Mouse (Mus musculus): Measurements from ENCODE around the gene Copa. TPM values are rescaled to one million over a fixed set of nuclear protein-coding genes. Genes with fewer than 3 reads are reported as not detected.

Gene Copa
- total RNA-seq, 1 experiment from 2014 or later = 161 TPM

- peak; percentile 1 for DNase-seq
Observed at GRCm38 (mm10) chr1:172140825-172141224, 58.5 kb downstream of the Copa start.

- DNase-seq = no peak
Observed at GRCm38 (mm10) chr1:172141529-172141928, 59.2 kb downstream of the Copa start.

GRCm38 (mm10) chr1:172143570-172143969 lies 61.2 kb downstream of the Copa start:
- DNase-seq = peak; percentile 73

DNA sequence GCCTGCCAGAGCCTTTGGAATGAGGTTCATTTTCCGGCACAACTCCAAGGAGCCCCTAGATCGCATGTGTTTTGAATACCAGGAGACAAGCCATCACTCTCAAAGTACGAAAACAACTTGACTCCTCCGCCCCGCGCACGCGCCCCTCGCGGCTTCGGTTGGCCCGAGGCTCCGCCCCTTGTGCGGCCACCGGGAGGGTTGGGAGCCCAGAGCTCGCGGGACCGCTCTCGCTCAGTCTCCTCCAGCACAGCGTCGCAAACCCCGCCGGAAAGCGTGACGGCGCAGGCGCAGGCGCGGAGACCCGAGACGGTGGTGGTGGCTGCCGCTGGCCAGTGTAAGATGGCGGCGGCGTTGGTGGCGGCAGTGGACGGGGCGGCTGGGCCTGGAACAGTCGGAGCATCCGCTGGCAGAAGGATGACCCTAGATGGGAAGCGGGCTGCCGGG lies 65.5 kb downstream of the Copa start, which contains the start of gene Dcaf8:
Gene Dcaf8, plus strand, starts transcription at position 250 of the 444 bp plus-strand sequence.
- peak; percentile 99 for DNase-seq

DNA sequence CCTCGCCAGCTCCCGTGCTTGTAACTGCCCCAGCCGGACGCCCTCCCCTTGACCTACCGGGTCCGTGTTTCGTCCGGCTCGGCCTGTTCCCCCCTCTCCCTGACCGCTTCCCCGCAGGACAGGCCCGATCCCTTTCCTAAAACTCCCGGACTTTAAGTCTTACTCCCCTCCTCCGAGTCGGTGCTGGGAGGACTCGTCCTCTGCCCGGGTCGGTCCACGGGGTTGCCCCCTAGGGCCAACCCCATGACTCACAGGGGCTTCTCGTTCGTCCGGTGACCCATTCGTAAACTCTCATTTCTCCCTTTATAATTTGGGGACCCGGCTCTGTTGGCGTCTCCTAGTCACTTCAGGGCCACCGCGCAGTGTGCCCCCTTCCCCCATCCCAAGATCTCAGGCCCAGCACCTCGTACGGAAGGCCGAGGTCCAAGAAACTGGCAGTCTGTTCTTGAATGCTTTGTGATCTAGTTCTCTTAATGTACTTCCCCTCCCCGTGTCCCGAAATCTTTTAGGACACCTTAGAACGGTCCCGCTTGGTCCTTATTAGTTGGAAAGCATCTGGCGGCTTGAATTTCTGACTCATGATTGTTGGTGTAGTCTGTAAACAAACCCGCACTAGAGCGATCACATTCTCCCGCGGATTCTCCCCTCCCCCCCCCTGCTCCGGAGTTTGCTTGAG lies 66.1 kb downstream of the Copa start:
- DNase-seq = peak; percentile 68

DNA sequence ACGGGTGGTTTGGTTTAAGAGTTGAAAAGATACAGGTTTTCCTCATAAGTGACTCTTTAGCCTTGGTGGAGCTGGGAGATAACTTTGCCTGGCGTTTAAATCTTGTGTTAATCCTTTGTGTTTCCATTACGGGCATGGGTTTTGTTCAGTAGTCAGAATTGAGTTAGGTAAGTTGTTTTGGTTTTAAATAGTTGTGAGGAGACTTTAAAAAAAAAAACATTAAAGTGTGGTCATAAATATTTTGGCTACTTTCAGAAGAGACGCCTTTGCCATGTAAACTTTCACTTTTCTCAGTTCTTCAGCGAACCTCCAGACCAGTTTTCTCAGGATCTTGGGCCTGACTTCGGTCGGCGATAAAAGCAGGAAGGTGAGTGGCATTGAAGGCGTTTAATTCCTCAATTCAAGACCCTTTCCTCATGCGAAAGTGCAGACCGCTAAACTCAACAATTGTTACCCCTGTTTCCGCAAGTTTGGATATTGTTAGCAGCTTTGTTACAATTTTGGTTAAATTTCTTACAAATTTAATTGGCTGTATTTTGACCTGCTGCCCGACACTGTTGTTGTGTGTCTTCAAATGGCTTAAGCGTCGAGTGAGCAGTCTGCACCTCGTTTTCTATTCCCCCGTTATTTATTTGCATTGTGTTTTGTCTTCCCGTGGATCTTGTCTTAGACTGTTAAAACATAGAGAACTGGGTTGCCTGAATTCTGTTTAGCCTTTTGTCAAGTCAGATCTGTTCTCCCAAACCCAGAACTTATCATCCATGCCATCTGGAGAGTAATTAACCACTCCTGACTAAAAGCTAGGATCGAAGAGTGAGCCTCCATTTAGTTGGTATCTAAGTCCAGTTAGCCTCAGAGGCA lies 66.9 kb downstream of the Copa start:
- DNase-seq = no peak

DNA sequence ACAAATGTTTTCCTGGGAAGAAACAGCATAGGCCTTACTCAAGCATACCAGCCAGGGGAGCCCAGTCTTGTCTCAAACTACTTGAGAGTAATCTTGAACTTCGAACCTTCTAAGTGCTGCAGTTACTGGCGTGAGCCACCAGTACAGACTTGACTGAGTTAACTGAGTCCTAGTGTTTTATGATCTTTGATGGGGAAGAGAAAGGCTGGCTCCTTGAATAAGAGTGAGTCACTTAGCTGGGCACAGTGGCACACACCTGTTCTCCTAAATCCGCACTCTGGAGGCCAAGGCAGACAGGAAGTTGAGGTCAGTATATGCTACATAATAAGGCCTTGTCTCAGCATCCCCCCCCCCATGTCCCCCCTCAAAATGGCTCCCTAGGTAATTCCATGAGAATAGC lies 72.2 kb downstream of the Copa start:
- DNase-seq = no peak

GRCm38 (mm10) chr1:172155518-172155917 lies 73.2 kb downstream of the Copa start:
- DNase-seq = no peak

DNA sequence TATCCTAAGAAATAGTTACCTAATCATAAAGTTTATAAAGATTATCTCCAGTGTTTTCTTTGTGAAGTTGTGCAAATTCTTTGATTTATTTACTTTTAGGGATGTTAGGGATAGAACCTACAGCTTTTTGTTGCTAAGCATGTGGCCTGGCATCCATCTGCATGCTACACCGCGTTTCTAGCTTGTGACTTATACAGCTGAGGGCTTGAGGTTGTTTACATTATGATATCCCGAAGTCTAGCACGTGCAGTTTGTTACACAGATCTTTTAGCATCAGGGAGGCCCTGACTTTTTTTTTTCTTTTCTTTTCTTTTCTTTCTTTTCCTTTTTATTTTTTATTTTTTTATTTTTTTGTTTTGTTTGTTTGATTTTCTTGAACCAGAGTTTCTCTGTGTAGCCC lies 77.6 kb downstream of the Copa start:
- DNase-seq = no peak

DNA sequence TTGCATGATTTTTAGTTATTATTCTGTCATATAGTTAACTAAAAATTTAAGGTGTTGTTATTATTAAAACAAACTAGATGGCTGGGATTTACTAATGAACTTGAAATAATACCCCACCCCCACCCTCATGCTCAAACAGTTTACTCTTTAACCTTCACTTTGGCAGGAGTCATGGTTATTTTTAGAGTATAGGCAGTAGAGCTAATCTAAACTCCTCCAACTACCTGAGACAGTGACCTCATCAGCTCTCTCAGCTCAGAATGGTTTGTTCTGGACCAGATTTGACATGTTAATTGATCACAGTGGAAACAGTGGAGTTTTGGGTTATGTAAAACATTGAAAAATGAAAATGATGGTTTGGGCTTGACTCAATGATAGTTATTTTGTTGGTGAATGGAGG lies 78.2 kb downstream of the Copa start:
- DNase-seq = no peak

DNA sequence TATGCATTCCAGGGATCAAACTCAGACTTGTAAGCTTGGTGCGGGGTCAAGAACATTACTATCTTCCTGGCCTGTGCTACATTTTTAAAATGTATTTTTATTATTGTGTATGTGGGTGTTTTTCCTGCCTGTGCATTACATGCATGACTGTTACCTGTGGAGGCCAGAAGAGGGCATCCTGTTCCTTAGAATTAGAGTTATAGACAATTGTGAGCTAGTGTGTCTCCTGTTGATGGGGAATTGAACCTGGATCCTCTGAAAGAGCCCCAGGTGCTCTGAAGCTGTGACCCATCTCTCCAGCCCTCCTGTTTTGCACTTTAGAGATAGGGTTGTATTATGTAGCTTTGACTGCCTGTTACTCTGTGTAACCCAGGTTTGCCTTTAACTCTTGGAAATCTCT lies 79.7 kb downstream of the Copa start:
- DNase-seq = peak; percentile 26

- no peak for DNase-seq
Observed at GRCm38 (mm10) chr1:172162959-172163358, 80.6 kb downstream of the Copa start.

- no peak for DNase-seq
Observed at GRCm38 (mm10) chr1:172167911-172168310, 85.6 kb downstream of the Copa start.

DNA sequence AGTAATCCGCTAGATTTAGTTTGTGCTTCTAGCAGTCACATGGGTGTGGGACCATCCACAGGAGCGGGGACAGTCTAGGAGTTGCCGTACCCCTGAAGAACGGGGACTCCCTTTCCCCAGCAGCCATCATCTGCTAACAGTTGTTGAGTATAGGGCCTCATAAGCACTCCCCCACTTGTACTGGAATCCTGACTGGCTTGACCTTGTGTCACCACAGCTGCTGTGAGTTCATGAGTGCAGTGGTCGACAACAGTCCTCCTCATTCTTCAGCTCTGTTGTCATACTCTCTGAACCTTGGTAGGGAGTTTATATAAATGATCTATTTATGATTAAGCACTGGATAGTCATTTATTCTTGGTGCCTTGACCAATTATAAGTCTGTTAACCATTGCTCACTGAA lies 87.5 kb downstream of the Copa start:
- no peak for DNase-seq

Other genes with a start within 250 kb of the Copa start
- gene Cd84, start 242.8 kb upstream of the Copa start, total RNA-seq (2021) = 2.9 and 9.1 TPM in 2 replicates
- gene Gm10521, start 186.9 kb upstream of the Copa start, total RNA-seq (2021) = 0.11 and 0.75 TPM in 2 replicates
- gene Slamf6, start 165.0 kb upstream of the Copa start, total RNA-seq (2021) = 1.5 and 9.3 TPM in 2 replicates
- 4.6 and 6.8 TPM in 2 replicates for gene Vangl2, start 54.1 kb upstream of the Copa start, total RNA-seq (2021)
- not detected in 2 replicates for gene Nhlh1, start 25.0 kb upstream of the Copa start, total RNA-seq (2021)
- gene Ncstn, start 266 bp downstream of the Copa start, total RNA-seq (2021) = 89.8 and 101 TPM in 2 replicates
- gene Pex19, start 44.2 kb downstream of the Copa start, total RNA-seq (2021) = 135 and 141 TPM in 2 replicates
- 118 and 125 TPM in 2 replicates for gene Dcaf8, start 65.6 kb downstream of the Copa start, total RNA-seq (2021)
- 61.5 and 63.2 TPM in 2 replicates for gene Pea15a, start 124.3 kb downstream of the Copa start, total RNA-seq (2021)
- gene Casq1, start 137.3 kb downstream of the Copa start, total RNA-seq (2021) = 0.48 and 1.8 TPM in 2 replicates
- gene Atp1a4, start 175.9 kb downstream of the Copa start, total RNA-seq (2021) = 0.22 and 0.41 TPM in 2 replicates
- 23.9 and 26.1 TPM in 2 replicates for gene Igsf8, start 179.1 kb downstream of the Copa start, total RNA-seq (2021)
- gene Atp1a2, start 215.5 kb downstream of the Copa start, total RNA-seq (2021) = 315 and 342 TPM in 2 replicates
- gene Kcnj9, start 246.8 kb downstream of the Copa start, total RNA-seq (2021) = 0.07 and 0.30 TPM in 2 replicates